Mouse (Mus musculus) gastrocnemius, postnatal 36 days (tissue): Measurements from ENCODE around the gene Mrps36. TPM values are rescaled to one million over a fixed set of nuclear protein-coding genes. Genes with fewer than 3 reads are reported as not detected.
"Not testable (repeated sequence)": the region's sequence is repeated elsewhere in the genome, so short reads cannot be mapped to it uniquely, and the experiment has no call there.

Source experiments
- DNase-seq, 2 experiments: peaks; one replicate each; pipeline ENCODE4 v3.0.0; 2022
- intact Hi-C: fragments of 180-260 bp; cut with DNase I; formaldehyde crosslinking; loops from one replicate; pipeline ENCODE4 v1.15.1; 2025
- long read RNA-seq, 2 experiments: library from polyadenylated mRNA; stranded (forward); transcript quantifications; one replicate each; pipeline ENCODE4 v2.0.0; 2021
- total RNA-seq, 2 experiments: library from RNA; stranded (reverse); gene quantifications; 2 replicates each; pipeline ENCODE4 v1.2.3; 2021

Mrps36 gene
- total RNA-seq = 100 to 1,000 TPM; 136 to 144 TPM
- long read RNA-seq, experiment 1, transcript Mrps36-202 (4 exons, 571 nt) = minor isoform, 55 of 456 reads
- long read RNA-seq, experiment 1, transcript Mrps36-203 (4 exons, 701 nt) = major isoform, 362 of 456 reads
- long read RNA-seq, experiment 1, partial matches to known transcripts = 6 of 456 reads
- long read RNA-seq, experiment 1, other reads (novel, unspliced or antisense) = 27 of 456 reads
- long read RNA-seq, experiment 2, transcript Mrps36-203 (4 exons, 701 nt) = major isoform, 402 of 499 reads
- long read RNA-seq, experiment 2, transcript Mrps36-202 (4 exons, 571 nt) = minor isoform, 63 of 499 reads
- long read RNA-seq, experiment 2, transcript Mrps36-201 (5 exons, 469 nt) = minor isoform, 6 of 499 reads
- long read RNA-seq, experiment 2, partial matches to known transcripts = 2 of 499 reads
- long read RNA-seq, experiment 2, other reads (novel, unspliced or antisense) = 25 of 499 reads

DNA sequence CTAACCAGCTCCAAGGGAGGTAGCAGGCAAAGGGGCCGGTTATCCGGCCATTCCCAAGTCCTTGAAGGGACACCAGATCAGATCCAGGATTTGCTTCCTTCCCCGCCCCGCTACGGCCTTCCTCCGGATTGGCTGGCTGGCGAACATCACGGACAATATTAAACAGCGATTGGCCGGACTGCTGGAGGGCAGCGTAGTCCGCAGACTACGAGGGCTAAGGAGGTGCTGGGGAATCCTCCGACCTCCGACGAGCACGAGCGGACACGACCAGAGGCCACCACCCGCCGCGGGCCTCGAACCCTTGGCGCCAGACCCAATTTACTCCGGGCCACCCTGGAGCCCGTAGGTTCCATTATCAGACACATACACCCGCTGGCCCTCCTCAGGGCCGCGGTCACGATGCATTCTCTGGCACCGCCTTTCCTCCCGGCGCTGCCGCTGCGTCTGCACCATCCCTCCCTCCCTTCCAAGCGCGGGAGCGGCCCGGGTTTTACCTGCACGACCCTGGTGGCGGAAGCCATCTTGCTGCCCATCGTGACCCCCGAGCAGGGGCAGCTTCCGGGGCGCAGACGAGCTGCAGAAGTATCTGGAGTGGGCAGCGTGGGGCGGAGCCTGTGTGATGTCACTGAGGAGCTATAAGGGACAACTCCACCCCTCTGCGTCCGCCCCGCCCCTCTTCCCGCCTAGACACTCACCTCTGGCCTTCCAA is at the start of gene Mrps36:
TSS of gene Mrps36 (minus strand) at position 624 of the 709 bp plus-strand sequence.
- intact Hi-C loops = loop anchor here (10.0 kb wide), 1 partner anchor 81 kb away; no protein-coding TSS in a partner anchor
- DNase-seq = peak; percentile 84 to 88

DNA sequence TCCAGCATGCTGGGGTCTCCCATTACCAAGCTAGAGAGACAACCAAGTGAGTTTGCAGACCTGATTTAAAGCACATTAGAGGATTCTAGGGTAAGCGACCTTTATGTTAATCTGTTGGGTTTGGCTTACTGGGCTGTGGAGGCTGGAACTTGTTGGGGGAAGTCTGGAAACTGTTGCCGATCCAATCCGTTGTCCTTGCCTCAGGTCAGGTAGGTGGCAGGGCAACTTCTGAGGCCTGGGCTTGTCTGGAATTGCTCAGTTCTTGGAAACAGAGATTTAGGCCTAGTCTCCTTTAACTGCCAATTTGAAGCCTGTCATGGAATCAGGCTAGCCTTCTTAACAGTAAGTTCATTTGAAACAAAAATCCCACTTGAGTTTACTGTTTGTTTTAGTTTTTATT is 44.6 kb upstream of the Mrps36 start:
- intact Hi-C loops = no loop called here
- DNase-seq = no peak

DNA sequence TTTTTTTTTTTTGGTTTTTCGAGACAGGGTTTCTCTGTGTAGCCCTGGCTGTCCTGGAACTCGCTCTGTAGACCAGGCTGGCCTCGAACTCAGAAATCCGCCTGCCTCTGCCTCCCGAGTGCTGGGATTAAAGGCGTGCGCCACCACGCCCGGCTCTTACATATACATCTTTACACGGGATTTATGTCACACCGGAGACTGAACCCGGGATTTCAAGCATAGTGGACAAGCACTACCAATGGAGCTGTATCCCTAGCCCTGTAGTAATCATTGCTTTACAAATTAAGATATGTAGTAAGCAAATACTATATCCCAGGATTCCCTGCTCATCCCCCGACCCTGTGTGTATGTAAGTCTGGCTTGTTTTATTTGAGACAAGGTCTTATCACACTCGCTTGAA is 43.6 kb upstream of the Mrps36 start:
- intact Hi-C loops = not testable (repeated sequence)

DNA sequence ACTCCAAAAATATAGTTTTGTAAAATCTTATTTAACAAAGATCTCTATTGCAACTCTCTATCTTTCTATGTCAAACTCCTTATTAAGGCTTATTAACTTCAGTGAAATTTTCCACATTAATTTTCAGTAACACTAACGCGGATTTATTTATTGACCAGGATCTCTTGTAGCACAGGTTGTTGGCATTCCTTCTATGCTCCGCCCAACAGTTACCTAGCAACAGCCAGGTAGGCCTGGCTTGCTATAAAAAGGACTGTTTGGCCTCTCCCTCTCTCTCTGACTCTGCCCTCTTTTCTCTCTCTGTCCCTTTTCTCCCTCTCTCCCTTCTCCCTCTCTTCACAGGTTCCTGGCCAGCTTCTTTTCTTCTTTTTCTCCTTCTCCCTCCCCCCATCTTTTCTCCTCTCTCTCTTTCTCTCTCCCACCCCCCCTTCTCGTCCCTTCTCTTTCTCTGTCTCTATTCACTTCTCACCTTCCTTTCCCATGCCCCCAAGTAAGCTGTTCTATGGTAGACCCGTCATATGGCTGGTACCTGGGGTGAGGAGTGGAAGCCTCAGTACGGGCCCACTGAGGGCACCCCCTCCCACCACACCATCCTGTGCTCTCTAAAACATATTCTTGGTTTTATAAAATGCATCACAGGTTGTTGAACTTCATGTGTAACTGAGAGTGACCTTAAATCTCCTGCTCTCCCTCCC is 43.0 kb upstream of the Mrps36 start:
- intact Hi-C loops = no loop called here

More for the DNA sequence above, 43.6 kb upstream of the Mrps36 start:
- not testable (repeated sequence) for DNase-seq

DNA sequence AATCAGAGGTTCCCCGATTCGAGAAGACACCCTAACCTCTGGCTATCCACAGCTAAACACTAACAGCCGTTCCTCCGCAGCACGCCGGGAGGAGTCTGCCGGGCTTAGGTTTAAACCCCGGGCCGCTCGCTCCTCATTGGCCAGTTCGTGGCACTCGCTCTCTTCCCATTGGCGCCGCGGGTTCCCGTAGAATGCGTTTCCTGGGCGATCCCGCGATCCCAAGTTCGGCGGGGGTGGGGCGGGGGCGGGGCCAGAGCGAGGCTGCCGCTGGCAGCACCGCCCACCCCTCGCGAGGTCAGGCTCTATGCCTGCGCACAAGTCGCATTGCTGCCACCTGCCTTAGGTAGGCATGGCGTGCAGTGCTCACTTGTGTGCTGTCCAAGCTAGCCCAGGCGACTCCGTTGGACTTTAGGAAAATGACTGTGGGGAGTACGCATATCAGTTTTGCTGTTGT is 42.0 kb upstream of the Mrps36 start, which contains the start of gene Ccnb1:
TSS of gene Ccnb1 (minus strand) at position 157 of the 454 bp plus-strand sequence.
- intact Hi-C loops = no loop called here
- DNase-seq = peak; percentile 80 to 89

More for the DNA sequence above, 43.0 kb upstream of the Mrps36 start:
- no peak for DNase-seq

DNA sequence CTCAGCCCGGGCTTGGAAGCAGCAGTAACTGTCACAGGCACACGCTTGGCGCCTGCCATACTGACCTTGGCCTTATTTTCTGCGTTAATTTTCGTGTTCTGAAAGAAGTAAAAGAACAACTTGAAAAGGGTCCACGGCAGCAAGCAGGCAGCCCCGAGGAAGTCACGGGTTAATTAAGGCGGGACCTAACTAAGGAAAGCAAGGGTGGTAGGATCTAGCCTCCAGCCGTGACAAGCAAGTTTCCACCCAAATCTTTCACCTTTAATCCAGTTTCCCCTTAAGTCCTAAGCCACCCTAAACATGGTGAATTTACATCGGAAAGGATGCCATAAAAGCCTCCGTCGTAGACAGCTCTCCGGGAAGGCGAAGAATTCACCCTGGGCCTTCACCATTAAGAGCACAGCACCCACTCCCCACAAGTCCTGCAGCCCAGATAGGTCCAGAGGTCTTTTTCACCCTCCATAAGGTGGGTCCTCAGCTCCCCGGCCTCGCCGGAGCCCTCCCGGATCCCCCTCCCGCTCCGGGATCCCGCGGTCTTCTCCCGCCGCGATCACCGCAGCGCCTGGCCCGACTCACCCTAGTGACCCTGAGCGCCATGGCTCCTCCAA is 41.5 kb upstream of the Mrps36 start:
- DNase-seq = no peak
- intact Hi-C loops = no loop called here

DNA sequence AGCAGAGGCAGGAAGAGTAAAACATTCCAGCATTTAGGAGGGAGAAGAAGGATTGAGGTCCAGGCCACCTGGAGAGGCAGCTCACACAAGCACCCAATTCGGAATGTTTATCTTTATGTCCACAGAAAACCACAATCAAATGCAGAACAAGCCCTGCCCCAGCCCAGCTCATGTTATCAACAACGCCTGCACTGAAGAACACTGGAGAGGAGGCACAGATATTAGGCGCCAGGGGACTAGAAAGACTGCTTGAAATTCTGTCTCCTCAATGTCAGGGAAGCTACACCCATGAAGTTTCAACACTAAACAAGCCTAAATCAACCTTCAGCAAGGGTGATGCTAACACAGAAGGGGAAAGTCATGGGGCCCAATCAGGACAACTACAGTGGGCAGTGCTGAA is 33.0 kb upstream of the Mrps36 start:
- intact Hi-C loops = no loop called here
- DNase-seq = no peak

DNA sequence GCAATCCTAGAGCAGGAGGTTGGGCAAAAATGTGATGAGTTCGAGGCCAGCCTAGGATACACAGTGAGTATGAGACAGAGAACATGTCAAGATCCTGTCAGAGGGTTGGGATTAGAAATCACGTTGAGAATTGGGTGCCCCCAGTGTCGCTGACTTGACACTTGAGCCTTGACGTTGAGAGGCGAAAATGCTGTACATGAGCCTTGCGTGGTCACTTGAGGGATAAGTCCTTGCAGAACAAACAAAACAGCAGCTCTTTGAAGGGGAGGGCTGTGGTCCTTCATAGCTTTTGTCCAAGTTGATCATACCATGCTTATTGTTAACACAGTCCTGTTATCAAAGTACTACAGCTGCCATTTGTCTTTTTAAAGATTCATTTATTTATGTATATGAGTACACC is 32.3 kb upstream of the Mrps36 start:
- DNase-seq = no peak
- intact Hi-C loops = no loop called here

DNA sequence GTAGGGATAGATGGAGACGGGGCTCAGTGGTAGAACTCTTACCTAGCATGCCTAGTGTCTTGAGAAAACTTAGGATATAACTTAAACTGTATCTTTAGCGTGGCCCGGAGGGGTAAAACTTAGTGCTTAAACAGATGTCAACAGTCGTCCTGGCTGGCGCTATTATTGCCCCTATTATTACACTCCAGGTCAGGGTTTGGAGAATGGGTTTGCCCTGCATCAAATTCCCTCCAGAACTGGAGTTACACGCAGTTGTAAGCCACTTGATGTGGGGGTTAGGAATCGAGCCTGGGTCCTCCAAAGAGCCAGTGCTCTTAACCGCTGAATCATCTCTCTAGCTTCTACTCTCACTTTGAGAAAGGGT is 31.6 kb upstream of the Mrps36 start:
- no peak for DNase-seq
- intact Hi-C loops = no loop called here

DNA sequence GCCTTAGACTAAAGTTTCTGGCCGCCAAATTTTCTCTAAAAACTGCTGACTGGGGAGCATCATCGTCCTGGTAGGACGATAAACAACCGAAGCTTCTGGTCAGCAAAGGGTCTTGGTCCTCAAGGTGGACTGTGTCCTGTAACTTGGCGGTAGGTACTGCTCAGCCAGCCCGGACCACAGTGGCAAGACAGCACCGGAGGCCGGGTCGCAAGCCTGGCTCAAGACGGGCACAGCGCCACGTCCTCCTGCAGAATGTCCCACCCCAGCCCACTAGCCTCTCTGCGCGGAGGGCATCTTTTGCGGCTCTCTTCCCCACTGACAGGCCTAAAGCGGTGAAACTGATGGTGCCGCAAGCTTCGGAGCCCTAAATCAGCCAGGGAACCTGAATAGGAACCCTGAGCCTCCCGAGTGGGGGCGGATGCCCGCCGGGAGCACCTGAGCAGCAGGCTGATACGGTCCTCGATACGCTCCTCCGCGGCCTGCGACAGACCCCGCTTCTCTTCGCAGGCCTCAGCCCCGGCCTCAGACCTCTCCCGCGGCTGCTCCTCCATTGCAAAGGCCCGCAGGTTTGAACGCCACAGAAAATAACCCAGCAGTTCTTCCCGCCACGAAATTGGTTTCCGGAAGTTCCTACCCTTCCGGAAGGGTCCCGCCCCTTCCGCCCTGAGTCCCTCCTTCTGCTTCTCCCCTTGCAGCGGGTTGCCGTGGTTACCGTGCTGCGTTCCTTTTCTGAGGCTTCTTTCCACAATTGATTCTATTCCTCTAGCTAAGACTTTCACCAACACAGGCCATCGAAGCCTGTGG is 31.0 kb upstream of the Mrps36 start, which contains the start of gene Cenph:
TSS of gene Cenph (minus strand) at position 648 of the 804 bp plus-strand sequence.
- intact Hi-C loops = no loop called here
- DNase-seq = peak; percentile 60 to 75

DNA sequence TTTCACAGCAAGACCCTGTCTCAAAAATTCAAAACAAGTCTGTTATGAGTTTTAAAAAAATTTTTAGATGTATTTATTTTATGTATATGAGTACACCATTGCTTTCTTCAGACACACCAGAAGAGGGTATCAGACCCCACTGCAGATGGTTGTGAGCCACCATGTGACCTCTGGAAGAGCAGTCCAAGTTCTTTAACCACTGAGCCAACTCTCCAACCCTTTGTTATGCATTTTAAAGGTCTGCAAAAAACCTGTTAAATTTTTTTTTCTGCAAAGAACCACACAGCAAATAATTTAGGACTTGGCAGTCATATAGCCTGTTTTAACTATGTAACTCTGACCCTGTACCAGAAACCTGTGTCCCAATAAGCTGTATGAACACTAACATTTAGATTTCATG is 30.2 kb upstream of the Mrps36 start:
- DNase-seq = no peak
- intact Hi-C loops = no loop called here

DNA sequence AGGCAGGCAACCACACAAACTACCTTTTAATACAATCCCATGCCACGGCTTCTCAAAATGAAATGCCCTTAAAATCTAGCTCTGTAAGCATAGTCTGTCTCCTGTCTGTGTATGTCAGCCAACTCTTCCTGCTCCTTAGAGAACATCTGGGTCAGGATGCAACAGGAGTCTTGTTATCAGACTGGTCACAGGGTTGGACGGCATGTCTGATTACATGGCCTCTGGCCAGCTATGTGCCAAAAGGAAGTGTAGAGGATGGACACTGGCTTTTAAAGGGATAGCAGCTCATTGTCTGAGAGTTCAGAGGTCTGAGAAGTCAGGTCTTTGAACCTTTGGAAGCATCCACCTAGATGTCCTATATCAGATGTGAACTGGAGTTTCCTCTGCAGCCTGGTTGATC is 10.9 kb upstream of the Mrps36 start:
- DNase-seq = no peak
- intact Hi-C loops = no loop called here

DNA sequence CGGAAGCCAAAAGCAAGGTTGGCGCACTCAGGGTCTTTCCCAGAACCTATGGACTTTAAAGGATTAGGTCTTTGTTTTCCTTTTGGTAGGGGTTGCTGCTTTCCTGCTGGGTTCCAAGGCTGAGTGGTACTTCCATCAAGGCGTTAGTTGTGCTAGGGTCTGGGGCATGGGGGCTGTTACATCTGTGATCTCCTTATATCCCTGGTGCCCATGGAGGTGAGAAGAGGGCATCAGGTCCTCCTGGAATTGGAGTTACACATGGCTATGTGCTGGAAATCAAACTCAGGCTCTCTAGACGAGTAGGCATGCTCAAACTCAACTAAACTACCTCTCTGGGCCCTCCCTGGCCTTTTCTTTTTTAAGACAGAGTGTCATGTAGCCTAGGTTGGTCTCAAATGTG is 9.7 kb upstream of the Mrps36 start:
- intact Hi-C loops = no loop called here
- DNase-seq = no peak

DNA sequence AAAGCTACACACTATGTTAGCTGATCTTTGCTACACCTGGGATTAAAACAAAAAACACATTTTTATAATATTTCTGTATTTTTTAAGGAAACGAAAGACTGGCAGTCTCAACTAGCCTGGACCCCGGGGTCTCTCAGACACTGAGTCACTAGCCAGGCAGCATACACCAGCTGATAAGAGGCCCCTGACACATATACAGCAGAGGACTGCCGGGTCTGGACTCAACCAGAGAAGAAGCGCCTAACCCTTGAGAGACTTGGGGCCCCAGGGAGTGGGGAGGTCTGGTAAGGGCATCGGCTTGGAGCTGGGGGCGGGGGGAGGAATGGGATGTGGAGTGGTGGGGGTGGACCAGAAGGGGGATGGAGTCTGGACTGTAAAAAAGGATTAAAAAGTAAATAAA is 8.6 kb upstream of the Mrps36 start:
- intact Hi-C loops = no loop called here
- DNase-seq = no peak

DNA sequence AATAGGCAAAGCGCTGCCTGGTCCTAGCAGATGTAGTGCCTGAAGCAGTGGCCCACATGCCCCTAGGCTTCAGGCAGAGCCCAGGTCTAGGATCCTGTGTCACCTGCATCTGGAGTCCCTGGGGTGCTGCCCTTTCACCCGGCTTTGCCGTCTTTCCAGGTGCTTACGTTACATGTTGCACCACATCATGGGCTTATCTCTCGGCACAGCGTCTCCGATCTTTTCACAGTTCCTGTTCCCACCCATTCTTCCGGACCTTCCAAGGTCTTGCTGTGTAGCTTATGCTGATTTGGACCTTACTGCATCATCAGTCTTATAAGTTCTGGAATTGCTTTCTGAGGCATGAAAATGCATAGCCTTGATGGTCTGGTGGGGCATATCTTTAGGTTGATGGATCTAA is 8.1 kb upstream of the Mrps36 start:
- intact Hi-C loops = no loop called here
- DNase-seq = no peak

DNA sequence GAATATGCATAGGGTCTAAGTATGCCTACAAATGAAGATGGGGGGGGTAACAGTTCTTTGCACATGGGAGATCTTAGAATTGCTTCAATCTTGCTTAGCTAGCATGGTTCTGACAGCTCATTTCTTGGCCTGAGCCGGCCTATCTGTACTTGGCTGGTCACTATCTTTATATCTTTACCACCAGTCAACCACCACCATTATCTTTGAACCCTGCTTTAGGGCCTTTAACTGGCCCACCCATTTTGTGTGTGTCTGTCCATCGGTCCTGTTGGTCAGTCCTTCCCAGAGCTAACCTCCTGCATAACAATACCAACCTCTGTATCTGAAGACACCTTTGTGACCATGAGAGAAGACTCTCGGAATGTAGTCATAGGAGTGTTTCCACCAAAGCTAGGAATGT is 6.9 kb upstream of the Mrps36 start:
- intact Hi-C loops = no loop called here

DNA sequence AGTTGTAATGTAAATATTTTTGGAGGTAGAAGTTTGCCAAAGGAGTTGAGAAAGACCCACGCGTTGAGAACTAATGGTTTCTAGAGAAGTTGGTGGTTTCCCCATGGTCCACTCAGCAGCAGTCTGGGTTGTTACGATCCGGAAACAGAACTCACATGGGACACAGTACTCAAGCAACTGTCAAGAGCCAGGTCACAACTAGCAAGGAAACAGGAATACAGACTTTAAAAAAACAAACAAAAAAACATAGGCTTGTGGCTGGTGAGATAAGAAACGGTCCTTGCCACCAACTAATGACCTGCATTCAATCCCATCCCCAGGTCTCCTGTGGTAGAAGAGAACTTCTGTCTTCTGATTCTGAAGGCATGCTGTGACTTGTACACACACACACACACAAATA is 6.3 kb upstream of the Mrps36 start:
- intact Hi-C loops = no loop called here

More for the DNA sequence above, 6.9 kb upstream of the Mrps36 start:
- DNase-seq = no peak

DNA sequence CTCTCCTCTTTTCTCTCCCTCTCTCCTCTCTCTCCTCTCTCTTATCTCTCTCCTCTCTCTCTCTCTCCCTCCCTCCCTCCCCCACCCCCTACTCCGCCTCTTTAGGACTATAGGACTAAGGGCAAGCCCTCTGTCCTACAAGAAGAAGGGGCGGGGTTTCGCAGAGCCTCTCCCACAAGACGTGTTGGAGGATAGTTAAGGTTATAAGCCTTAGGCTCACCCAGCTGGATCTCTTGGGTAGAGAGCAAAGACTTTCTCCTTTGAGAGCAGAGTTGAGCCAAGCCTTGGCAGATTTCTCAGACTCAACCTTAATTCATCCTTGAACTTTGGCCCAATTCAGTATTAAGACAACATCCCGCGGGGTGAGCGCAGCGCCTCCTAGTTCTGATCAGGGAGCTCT is 4.2 kb upstream of the Mrps36 start:
- intact Hi-C loops = loop anchor here (10.0 kb wide), 1 partner anchor 76 kb away; no protein-coding TSS in a partner anchor
- no peak for DNase-seq

More for the DNA sequence above, 6.3 kb upstream of the Mrps36 start:
- no peak for DNase-seq

DNA sequence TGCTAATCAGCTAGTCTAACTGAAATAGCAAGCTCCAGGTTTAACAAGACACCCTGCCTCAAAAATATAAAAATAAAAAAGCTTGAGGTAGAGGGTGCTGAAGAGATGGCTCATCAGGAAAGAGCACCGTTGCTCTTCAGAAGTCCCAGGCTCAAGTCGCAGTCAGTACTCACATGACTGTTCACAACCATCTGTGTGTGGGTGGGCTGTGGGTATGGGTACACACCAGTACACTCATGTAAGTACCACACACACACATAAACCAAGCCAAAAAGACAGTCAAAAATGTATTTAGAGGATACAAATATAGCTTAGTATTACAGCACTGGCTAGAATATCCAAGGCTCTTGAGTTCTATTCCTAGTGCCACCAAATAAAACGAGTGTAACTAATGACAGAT is 1.6 kb upstream of the Mrps36 start:
- intact Hi-C loops = loop anchor here (10.0 kb wide), 1 partner anchor 79 kb away; no protein-coding TSS in a partner anchor

More for the DNA sequence above, 1.6 kb upstream of the Mrps36 start:
- no peak for DNase-seq
